Mouse (Mus musculus): Measurements from ENCODE around the gene Ppp1r9a. TPM values are rescaled to one million over a fixed set of nuclear protein-coding genes. Genes with fewer than 3 reads are reported as not detected.

The Ppp1r9a gene
- polyA plus RNA-seq, 1 experiment from 2014 or later: 11.7 TPM

GRCm38 (mm10) chr6:5103769-5104168 is 201.1 kb downstream of the Ppp1r9a start:
- Histone ChIP-seq H3K27me3 (ENCODE audit: control insufficient read depth, insufficient read depth, low read length) (no peaks in the 10 kb centered on the region), H3K9ac (ENCODE audit: low read length) (no peak overlapping the region), H3K4me1 (ENCODE audit: control insufficient read depth, insufficient read depth, low read length) (peaks cover 8% of the 10 kb centered on the region; the same call in 1 of the 2 replicates), H3K9me3 (replicated peaks; ENCODE audit: control insufficient read depth, low read length) (no peaks in the 10 kb centered on the region), H3K27ac (ENCODE audit: low read length) (no peak overlapping the region), H3K4me2 (ENCODE audit: low read depth, low read length) (no peak overlapping the region), H3K36me3 (ENCODE audit: control insufficient read depth, insufficient read depth) (no peaks in the 10 kb centered on the region), H3K4me3 (ENCODE audit: low read length) (no peak overlapping the region)
- ATAC-seq (replicated peaks; ENCODE audit: extremely low read depth, insufficient read depth, low FRiP score): peak; percentile 45; the same call in 1 of the 2 replicates
- 15% methylated on average over 6 of the region's 6 CpGs for WGBS

- Histone ChIP-seq H3K4me1 (ENCODE audit: control insufficient read depth, insufficient read depth, low read length) (peaks cover 8% of the 10 kb centered on the region; the same call in 1 of the 2 replicates), H3K4me2 (ENCODE audit: low read depth, low read length) (no peak overlapping the region), H3K9ac (ENCODE audit: low read length) (no peak overlapping the region), H3K27me3 (ENCODE audit: control insufficient read depth, insufficient read depth, low read length) (no peaks in the 10 kb centered on the region), H3K9me3 (replicated peaks; ENCODE audit: control insufficient read depth, low read length) (no peaks in the 10 kb centered on the region), H3K27ac (ENCODE audit: low read length) (no peak overlapping the region), H3K4me3 (ENCODE audit: low read length) (no peak overlapping the region), H3K36me3 (ENCODE audit: control insufficient read depth, insufficient read depth) (no peaks in the 10 kb centered on the region)
- 86% methylated on average over 7 of the region's 7 CpGs for WGBS
- ATAC-seq (replicated peaks; ENCODE audit: extremely low read depth, insufficient read depth, low FRiP score): no peak
These were observed 201.5 kb downstream of the Ppp1r9a start for GRCm38 (mm10) chr6:5104238-5104637.

GRCm38 (mm10) chr6:5108494-5108893 is 205.8 kb downstream of the Ppp1r9a start:
- Histone ChIP-seq H3K27ac (ENCODE audit: low read length) (no peak overlapping the region), H3K9me3 (replicated peaks; ENCODE audit: control insufficient read depth, low read length) (no peaks in the 10 kb centered on the region), H3K4me2 (ENCODE audit: low read depth, low read length) (no peak overlapping the region), H3K36me3 (ENCODE audit: control insufficient read depth, insufficient read depth) (no peaks in the 10 kb centered on the region), H3K4me1 (ENCODE audit: control insufficient read depth, insufficient read depth, low read length) (peaks cover 7% of the 10 kb centered on the region; the same call in 1 of the 2 replicates), H3K9ac (ENCODE audit: low read length) (no peak overlapping the region), H3K27me3 (ENCODE audit: control insufficient read depth, insufficient read depth, low read length) (no peaks in the 10 kb centered on the region), H3K4me3 (ENCODE audit: low read length) (no peak overlapping the region)
- WGBS: 67% methylated on average over 3 of the region's 3 CpGs
- no peak for ATAC-seq (replicated peaks; ENCODE audit: extremely low read depth, insufficient read depth, low FRiP score)

- ATAC-seq (replicated peaks; ENCODE audit: extremely low read depth, insufficient read depth, low FRiP score): peak; percentile 97
- 9% methylated on average over 18 of the region's 18 CpGs for WGBS
These were observed 207.4 kb downstream of the Ppp1r9a start for GRCm38 (mm10) chr6:5109925-5110714.

GRCm38 (mm10) chr6:5110715-5111048 is 208.0 kb downstream of the Ppp1r9a start:
- H3K36me3 ChIP-seq (ENCODE audit: control insufficient read depth, insufficient read depth): peaks cover 4% of the 10 kb centered on the region
- 21% methylated on average over 3 of the region's 3 CpGs for WGBS

More at GRCm38 (mm10) chr6:5109925-5110714, 207.4 kb downstream of the Ppp1r9a start:
- H3K4me1 ChIP-seq (ENCODE audit: control insufficient read depth, insufficient read depth, low read length): peaks cover 3% of the 10 kb centered on the region; the same call in 1 of the 2 replicates
- H3K4me3 ChIP-seq (ENCODE audit: low read length): peak overlapping the region; percentile 62
- peak overlapping the region; percentile 67 for H3K9ac ChIP-seq (ENCODE audit: low read length)
- peak overlapping the region; percentile 78 for H3K4me2 ChIP-seq (ENCODE audit: low read depth, low read length)
- no peaks in the 10 kb centered on the region for H3K36me3 ChIP-seq (ENCODE audit: control insufficient read depth, insufficient read depth)
- no peaks in the 10 kb centered on the region for H3K9me3 ChIP-seq (replicated peaks; ENCODE audit: control insufficient read depth, low read length)
- no peak overlapping the region for H3K27ac ChIP-seq (ENCODE audit: low read length)
- H3K27me3 ChIP-seq (ENCODE audit: control insufficient read depth, insufficient read depth, low read length): no peaks in the 10 kb centered on the region

GRCm38 (mm10) chr6:5113103-5113502 is 210.4 kb downstream of the Ppp1r9a start:
- ATAC-seq (replicated peaks; ENCODE audit: extremely low read depth, insufficient read depth, low FRiP score): no peak

More at GRCm38 (mm10) chr6:5110715-5111048, 208.0 kb downstream of the Ppp1r9a start:
- no peak overlapping the region for H3K4me2 ChIP-seq (ENCODE audit: low read depth, low read length)
- H3K4me1 ChIP-seq (ENCODE audit: control insufficient read depth, insufficient read depth, low read length): peaks cover 3% of the 10 kb centered on the region; the same call in 1 of the 2 replicates
- H3K4me3 ChIP-seq (ENCODE audit: low read length): no peak overlapping the region
- no peak overlapping the region for H3K27ac ChIP-seq (ENCODE audit: low read length)
- ATAC-seq (replicated peaks; ENCODE audit: extremely low read depth, insufficient read depth, low FRiP score): no peak
- no peaks in the 10 kb centered on the region for H3K27me3 ChIP-seq (ENCODE audit: control insufficient read depth, insufficient read depth, low read length)
- H3K9ac ChIP-seq (ENCODE audit: low read length): no peak overlapping the region
- no peaks in the 10 kb centered on the region for H3K9me3 ChIP-seq (replicated peaks; ENCODE audit: control insufficient read depth, low read length)

GRCm38 (mm10) chr6:5113734-5114133 is 211.0 kb downstream of the Ppp1r9a start:
- 57% methylated on average over 5 of the region's 5 CpGs for WGBS
- Histone ChIP-seq H3K27me3 (ENCODE audit: control insufficient read depth, insufficient read depth, low read length) (no peaks in the 10 kb centered on the region), H3K27ac (ENCODE audit: low read length) (no peak overlapping the region), H3K9ac (ENCODE audit: low read length) (no peak overlapping the region), H3K36me3 (ENCODE audit: control insufficient read depth, insufficient read depth) (peaks cover 6% of the 10 kb centered on the region), H3K4me2 (ENCODE audit: low read depth, low read length) (no peak overlapping the region), H3K9me3 (replicated peaks; ENCODE audit: control insufficient read depth, low read length) (no peaks in the 10 kb centered on the region), H3K4me3 (ENCODE audit: low read length) (no peak overlapping the region), H3K4me1 (ENCODE audit: control insufficient read depth, insufficient read depth, low read length) (peaks cover 3% of the 10 kb centered on the region; the same call in 1 of the 2 replicates)
- ATAC-seq (replicated peaks; ENCODE audit: extremely low read depth, insufficient read depth, low FRiP score): no peak

More at GRCm38 (mm10) chr6:5113103-5113502, 210.4 kb downstream of the Ppp1r9a start:
- Histone ChIP-seq H3K4me1 (ENCODE audit: control insufficient read depth, insufficient read depth, low read length) (peaks cover 3% of the 10 kb centered on the region; the same call in 1 of the 2 replicates), H3K4me3 (ENCODE audit: low read length) (no peak overlapping the region), H3K36me3 (ENCODE audit: control insufficient read depth, insufficient read depth) (peaks cover 6% of the 10 kb centered on the region), H3K9me3 (replicated peaks; ENCODE audit: control insufficient read depth, low read length) (no peaks in the 10 kb centered on the region), H3K9ac (ENCODE audit: low read length) (no peak overlapping the region), H3K27ac (ENCODE audit: low read length) (no peak overlapping the region), H3K27me3 (ENCODE audit: control insufficient read depth, insufficient read depth, low read length) (no peaks in the 10 kb centered on the region), H3K4me2 (ENCODE audit: low read depth, low read length) (no peak overlapping the region)
- 50% methylated on average over 8 of the region's 8 CpGs for WGBS

GRCm38 (mm10) chr6:5114857-5115256 is 212.1 kb downstream of the Ppp1r9a start:
- ATAC-seq (replicated peaks; ENCODE audit: extremely low read depth, insufficient read depth, low FRiP score): no peak
- Histone ChIP-seq H3K4me2 (ENCODE audit: low read depth, low read length) (no peak overlapping the region), H3K27me3 (ENCODE audit: control insufficient read depth, insufficient read depth, low read length) (no peaks in the 10 kb centered on the region), H3K9me3 (replicated peaks; ENCODE audit: control insufficient read depth, low read length) (no peaks in the 10 kb centered on the region), H3K9ac (ENCODE audit: low read length) (no peak overlapping the region), H3K36me3 (ENCODE audit: control insufficient read depth, insufficient read depth) (peaks cover 6% of the 10 kb centered on the region), H3K4me1 (ENCODE audit: control insufficient read depth, insufficient read depth, low read length) (no peaks in the 10 kb centered on the region), H3K27ac (ENCODE audit: low read length) (no peak overlapping the region), H3K4me3 (ENCODE audit: low read length) (no peak overlapping the region)
- WGBS: 84% methylated on average over 7 of the region's 7 CpGs

GRCm38 (mm10) chr6:5119181-5119910 is 216.6 kb downstream of the Ppp1r9a start:
- WGBS: 88% methylated on average over 15 of the region's 15 CpGs
- no peak overlapping the region for H3K27ac ChIP-seq (ENCODE audit: low read length)
- H3K4me3 ChIP-seq (ENCODE audit: low read length): no peak overlapping the region
- no peaks in the 10 kb centered on the region for H3K4me1 ChIP-seq (ENCODE audit: control insufficient read depth, insufficient read depth, low read length)
- H3K9ac ChIP-seq (ENCODE audit: low read length): no peak overlapping the region
- H3K36me3 ChIP-seq (ENCODE audit: control insufficient read depth, insufficient read depth): peaks cover 6% of the 10 kb centered on the region
- H3K27me3 ChIP-seq (ENCODE audit: control insufficient read depth, insufficient read depth, low read length): no peaks in the 10 kb centered on the region
- no peaks in the 10 kb centered on the region for H3K9me3 ChIP-seq (replicated peaks; ENCODE audit: control insufficient read depth, low read length)
- ATAC-seq (replicated peaks; ENCODE audit: extremely low read depth, insufficient read depth, low FRiP score): no peak
- H3K4me2 ChIP-seq (ENCODE audit: low read depth, low read length): no peak overlapping the region

Measured in heart, embryonic 16.5 days (tissue).